Mouse (Mus musculus): ENCODE data around the gene Hscb. TPM values are rescaled to one million over a fixed set of nuclear protein-coding genes. Genes with fewer than 3 reads are reported as not detected.

The Hscb gene
- polyA plus RNA-seq, 1 experiment from 2014 or later: 7.7 TPM

- H3K4me3 ChIP-seq (ENCODE audit: low read depth, low read length): no peak overlapping the region
- H3K9me3 ChIP-seq (replicated peaks; ENCODE audit: control insufficient read depth, low read length, poor library complexity, severe bottlenecking): no peaks in the 10 kb centered on the region
- WGBS: 31% methylated on average over 6 of the region's 6 CpGs
- peaks cover 29% of the 10 kb centered on the region for H3K4me1 ChIP-seq (ENCODE audit: control insufficient read depth, insufficient read depth, low read length)
- peak overlapping the region; percentile 26 for H3K4me2 ChIP-seq (ENCODE audit: low read length)
- ATAC-seq: peak; percentile 55; the same call in 1 of the 2 replicates
- H3K36me3 ChIP-seq (ENCODE audit: control insufficient read depth, insufficient read depth, low read length): no peaks in the 10 kb centered on the region
- H3K9ac ChIP-seq (ENCODE audit: low read depth, low read length): no peak overlapping the region
- peak overlapping the region; percentile 77 for H3K27ac ChIP-seq (ENCODE audit: low read length)
- no peaks in the 10 kb centered on the region for H3K27me3 ChIP-seq (ENCODE audit: control insufficient read depth, insufficient read depth, low read depth, low read length)
Measured at GRCm38 (mm10) chr5:110873160-110873559, 33.6 kb upstream of the Hscb start.

GRCm38 (mm10) chr5:110869242-110869669 is 29.7 kb upstream of the Hscb start:
- ATAC-seq: peak; percentile 31; the same call in 1 of the 2 replicates

GRCm38 (mm10) chr5:110868460-110868859 is 28.9 kb upstream of the Hscb start:
- no peaks in the 10 kb centered on the region for H3K36me3 ChIP-seq (ENCODE audit: control insufficient read depth, insufficient read depth, low read length)
- peak overlapping the region; percentile 23; the same call in 1 of the 2 replicates for H3K27ac ChIP-seq (ENCODE audit: low read length)
- peak; percentile 56 for ATAC-seq
- 31% methylated on average over 4 of the region's 4 CpGs for WGBS
- H3K27me3 ChIP-seq (ENCODE audit: control insufficient read depth, insufficient read depth, low read depth, low read length): no peaks in the 10 kb centered on the region
- no peak overlapping the region for H3K4me2 ChIP-seq (ENCODE audit: low read length)
- H3K9ac ChIP-seq (ENCODE audit: low read depth, low read length): no peak overlapping the region
- no peaks in the 10 kb centered on the region for H3K9me3 ChIP-seq (replicated peaks; ENCODE audit: control insufficient read depth, low read length, poor library complexity, severe bottlenecking)
- peaks cover 30% of the 10 kb centered on the region for H3K4me1 ChIP-seq (ENCODE audit: control insufficient read depth, insufficient read depth, low read length)
- H3K4me3 ChIP-seq (ENCODE audit: low read depth, low read length): no peak overlapping the region

More at GRCm38 (mm10) chr5:110869242-110869669, 29.7 kb upstream of the Hscb start:
- WGBS: 16% methylated on average over 8 of the region's 8 CpGs
- H3K36me3 ChIP-seq (ENCODE audit: control insufficient read depth, insufficient read depth, low read length): no peaks in the 10 kb centered on the region
- H3K27ac ChIP-seq (ENCODE audit: low read length): peak overlapping the region; percentile 53; the same call in 1 of the 2 replicates
- H3K4me3 ChIP-seq (ENCODE audit: low read depth, low read length): no peak overlapping the region
- 0 out of 2 replicates have a peak overlapping the region, but pooled peaks have one; percentile 12 for H3K4me2 ChIP-seq (ENCODE audit: low read length)
- peaks cover 33% of the 10 kb centered on the region for H3K4me1 ChIP-seq (ENCODE audit: control insufficient read depth, insufficient read depth, low read length)
- H3K9me3 ChIP-seq (replicated peaks; ENCODE audit: control insufficient read depth, low read length, poor library complexity, severe bottlenecking): no peaks in the 10 kb centered on the region
- no peaks in the 10 kb centered on the region for H3K27me3 ChIP-seq (ENCODE audit: control insufficient read depth, insufficient read depth, low read depth, low read length)
- 0 out of 2 replicates have a peak overlapping the region, but pooled peaks have one; percentile 7 for H3K9ac ChIP-seq (ENCODE audit: low read depth, low read length)

GRCm38 (mm10) chr5:110860445-110860844 is 20.9 kb upstream of the Hscb start:
- H3K27ac ChIP-seq (ENCODE audit: low read length): no peak overlapping the region
- WGBS: 95% methylated on average over 5 of the region's 5 CpGs
- no peak for ATAC-seq
- no peaks in the 10 kb centered on the region for H3K4me1 ChIP-seq (ENCODE audit: control insufficient read depth, insufficient read depth, low read length)
- no peaks in the 10 kb centered on the region for H3K36me3 ChIP-seq (ENCODE audit: control insufficient read depth, insufficient read depth, low read length)
- no peaks in the 10 kb centered on the region for H3K27me3 ChIP-seq (ENCODE audit: control insufficient read depth, insufficient read depth, low read depth, low read length)
- H3K9me3 ChIP-seq (replicated peaks; ENCODE audit: control insufficient read depth, low read length, poor library complexity, severe bottlenecking): no peaks in the 10 kb centered on the region
- H3K9ac ChIP-seq (ENCODE audit: low read depth, low read length): no peak overlapping the region
- H3K4me3 ChIP-seq (ENCODE audit: low read depth, low read length): no peak overlapping the region
- no peak overlapping the region for H3K4me2 ChIP-seq (ENCODE audit: low read length)

- Histone ChIP-seq H3K4me2 (ENCODE audit: low read length) (peak overlapping the region; percentile 28), H3K4me3 (ENCODE audit: low read depth, low read length) (no peak overlapping the region), H3K9ac (ENCODE audit: low read depth, low read length) (no peak overlapping the region), H3K36me3 (ENCODE audit: control insufficient read depth, insufficient read depth, low read length) (no peaks in the 10 kb centered on the region), H3K9me3 (replicated peaks; ENCODE audit: control insufficient read depth, low read length, poor library complexity, severe bottlenecking) (no peaks in the 10 kb centered on the region), H3K4me1 (ENCODE audit: control insufficient read depth, insufficient read depth, low read length) (no peaks in the 10 kb centered on the region), H3K27ac (ENCODE audit: low read length) (peak overlapping the region; percentile 76), H3K27me3 (ENCODE audit: control insufficient read depth, insufficient read depth, low read depth, low read length) (no peaks in the 10 kb centered on the region)
- 51% methylated on average over 13 of the region's 13 CpGs for WGBS
- ATAC-seq: no peak
Measured at GRCm38 (mm10) chr5:110859013-110859650, 19.6 kb upstream of the Hscb start.

GRCm38 (mm10) chr5:110857091-110857490 is 17.5 kb upstream of the Hscb start:
- Histone ChIP-seq H3K36me3 (ENCODE audit: control insufficient read depth, insufficient read depth, low read length) (no peaks in the 10 kb centered on the region), H3K9me3 (replicated peaks; ENCODE audit: control insufficient read depth, low read length, poor library complexity, severe bottlenecking) (no peaks in the 10 kb centered on the region), H3K27ac (ENCODE audit: low read length) (no peak overlapping the region), H3K27me3 (ENCODE audit: control insufficient read depth, insufficient read depth, low read depth, low read length) (no peaks in the 10 kb centered on the region), H3K4me2 (ENCODE audit: low read length) (no peak overlapping the region), H3K4me1 (ENCODE audit: control insufficient read depth, insufficient read depth, low read length) (no peaks in the 10 kb centered on the region), H3K9ac (ENCODE audit: low read depth, low read length) (no peak overlapping the region), H3K4me3 (ENCODE audit: low read depth, low read length) (no peak overlapping the region)
- no peak for ATAC-seq
- WGBS: 84% methylated on average over 5 of the region's 5 CpGs

GRCm38 (mm10) chr5:110852990-110853389 is 13.4 kb upstream of the Hscb start:
- WGBS: 91% methylated on average over 1 of the region's 1 CpGs

GRCm38 (mm10) chr5:110841046-110841862 is 1.7 kb upstream of the Hscb start:
- H3K9me3 ChIP-seq (replicated peaks; ENCODE audit: control insufficient read depth, low read length, poor library complexity, severe bottlenecking): no peaks in the 10 kb centered on the region

More at GRCm38 (mm10) chr5:110852990-110853389, 13.4 kb upstream of the Hscb start:
- Histone ChIP-seq H3K27ac (ENCODE audit: low read length) (no peak overlapping the region), H3K4me1 (ENCODE audit: control insufficient read depth, insufficient read depth, low read length) (no peaks in the 10 kb centered on the region), H3K9ac (ENCODE audit: low read depth, low read length) (no peak overlapping the region), H3K9me3 (replicated peaks; ENCODE audit: control insufficient read depth, low read length, poor library complexity, severe bottlenecking) (no peaks in the 10 kb centered on the region), H3K4me2 (ENCODE audit: low read length) (no peak overlapping the region), H3K27me3 (ENCODE audit: control insufficient read depth, insufficient read depth, low read depth, low read length) (no peaks in the 10 kb centered on the region), H3K36me3 (ENCODE audit: control insufficient read depth, insufficient read depth, low read length) (no peaks in the 10 kb centered on the region), H3K4me3 (ENCODE audit: low read depth, low read length) (no peak overlapping the region)
- ATAC-seq: no peak

GRCm38 (mm10) chr5:110840465-110840864 is 888 bp upstream of the Hscb start:
- H3K4me2 ChIP-seq (ENCODE audit: low read length): peak overlapping the region; percentile 92
- H3K9ac ChIP-seq (ENCODE audit: low read depth, low read length): peak overlapping the region; percentile 48
- 9% methylated on average over 4 of the region's 4 CpGs for WGBS

More at GRCm38 (mm10) chr5:110841046-110841862, 1.7 kb upstream of the Hscb start:
- no peak for ATAC-seq
- Histone ChIP-seq H3K27me3 (ENCODE audit: control insufficient read depth, insufficient read depth, low read depth, low read length) (no peaks in the 10 kb centered on the region), H3K4me3 (ENCODE audit: low read depth, low read length) (no peak overlapping the region), H3K4me2 (ENCODE audit: low read length) (no peak overlapping the region), H3K4me1 (ENCODE audit: control insufficient read depth, insufficient read depth, low read length) (peaks cover 9% of the 10 kb centered on the region), H3K9ac (ENCODE audit: low read depth, low read length) (no peak overlapping the region), H3K36me3 (ENCODE audit: control insufficient read depth, insufficient read depth, low read length) (no peaks in the 10 kb centered on the region), H3K27ac (ENCODE audit: low read length) (no peak overlapping the region)
- WGBS: 90% methylated on average over 14 of the region's 14 CpGs

More at GRCm38 (mm10) chr5:110840465-110840864, 888 bp upstream of the Hscb start:
- Histone ChIP-seq H3K27ac (ENCODE audit: low read length) (no peak overlapping the region), H3K4me1 (ENCODE audit: control insufficient read depth, insufficient read depth, low read length) (peaks cover 9% of the 10 kb centered on the region), H3K27me3 (ENCODE audit: control insufficient read depth, insufficient read depth, low read depth, low read length) (no peaks in the 10 kb centered on the region), H3K36me3 (ENCODE audit: control insufficient read depth, insufficient read depth, low read length) (no peaks in the 10 kb centered on the region), H3K9me3 (replicated peaks; ENCODE audit: control insufficient read depth, low read length, poor library complexity, severe bottlenecking) (no peaks in the 10 kb centered on the region), H3K4me3 (ENCODE audit: low read depth, low read length) (peak overlapping the region; percentile 69)
- ATAC-seq: no peak

Measured in midbrain, embryonic 16.5 days (tissue).